Comparison of ENCODE assay signal across 10 mouse cellular contexts in the genomic region with DNA sequence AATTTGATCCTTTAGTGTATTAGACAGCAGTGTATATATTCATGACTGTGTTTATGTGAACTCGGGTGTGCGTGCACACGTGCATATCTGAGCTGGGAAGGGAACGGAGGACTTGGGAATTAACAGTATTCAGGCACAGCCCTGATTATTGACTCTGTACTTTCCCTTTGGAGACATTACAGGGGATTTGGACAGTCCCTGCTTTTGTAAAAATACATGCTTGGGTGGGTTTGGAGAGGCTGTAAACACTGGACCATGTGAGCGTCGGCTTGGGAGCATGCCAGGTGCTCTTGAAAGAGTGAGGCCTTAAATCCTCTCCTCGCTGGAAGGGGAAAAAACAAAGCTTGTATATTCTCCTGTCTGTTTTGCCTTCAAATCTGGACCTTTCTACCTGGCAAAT.
DNase-seq lines count a peak whose midpoint lies in the region; ATAC-seq and TF ChIP-seq lines count a peak whose summit lies in the region.
"Had no signal": no experiment of that assay in that cellular context is flagged by ENCODE, and none has a peak within 500 bp of the region (broad histone marks: within the 10 kb centered on the region; RNA-seq: fewer than 3 reads in every experiment).

No protein-coding gene starts in this region.

- no peaks in the 10 kb centered on the region for H3K36me3 ChIP-seq in midbrain, postnatal 0 days (ENCODE audit: insufficient read depth, low read length)
- no peaks in the 10 kb centered on the region for H3K36me3 ChIP-seq in midbrain, embryonic 16.5 days (ENCODE audit: control insufficient read depth, insufficient read depth, low read length)
- H3K36me3 ChIP-seq in stomach, embryonic 15.5 days = no peaks in the 10 kb centered on the region
- H3K36me3 ChIP-seq in liver, embryonic 12.5 days = no peaks in the 10 kb centered on the region
- H3K36me3 ChIP-seq: heart, embryonic 13.5 days had no signal

- H3K27me3 ChIP-seq in midbrain, postnatal 0 days (ENCODE audit: insufficient read depth, low read length) = no peaks in the 10 kb centered on the region
- H3K27me3 ChIP-seq in midbrain, embryonic 16.5 days (ENCODE audit: control insufficient read depth, insufficient read depth, low read depth, low read length) = no peaks in the 10 kb centered on the region
- H3K27me3 ChIP-seq in stomach, embryonic 15.5 days (replicated peaks) = no peaks in the 10 kb centered on the region
- no peaks in the 10 kb centered on the region for H3K27me3 ChIP-seq in liver, embryonic 12.5 days (replicated peaks)
- H3K27me3 ChIP-seq: heart, embryonic 13.5 days; megakaryocyte, embryonic 14.5 days had no signal

- H3K27ac ChIP-seq in midbrain, postnatal 0 days (ENCODE audit: low read depth, low read length) = no peak overlapping the region
- H3K27ac ChIP-seq in midbrain, embryonic 16.5 days (ENCODE audit: low read length) = no peak overlapping the region
- H3K27ac ChIP-seq in stomach, embryonic 15.5 days = peak overlapping the region; percentile 73
- H3K27ac ChIP-seq in liver, embryonic 12.5 days = no peak overlapping the region
- H3K27ac ChIP-seq: heart, embryonic 13.5 days had no signal

- no peaks in the 10 kb centered on the region for H3K9me3 ChIP-seq in midbrain, postnatal 0 days (ENCODE audit: low read length)
- no peaks in the 10 kb centered on the region for H3K9me3 ChIP-seq in midbrain, embryonic 16.5 days (replicated peaks; ENCODE audit: control insufficient read depth, low read length, poor library complexity, severe bottlenecking)
- H3K9me3 ChIP-seq in stomach, embryonic 15.5 days = no peaks in the 10 kb centered on the region
- no peaks in the 10 kb centered on the region for H3K9me3 ChIP-seq in liver, embryonic 12.5 days (replicated peaks)
- H3K9me3 ChIP-seq: heart, embryonic 13.5 days had no signal

- no peak overlapping the region for H3K4me2 ChIP-seq in midbrain, postnatal 0 days (ENCODE audit: low read depth, low read length, poor library complexity, severe bottlenecking)
- H3K4me2 ChIP-seq in midbrain, embryonic 16.5 days (ENCODE audit: low read length) = no peak overlapping the region
- H3K4me2 ChIP-seq in stomach, embryonic 15.5 days = no peak overlapping the region
- no peak overlapping the region for H3K4me2 ChIP-seq in liver, embryonic 12.5 days
- H3K4me2 ChIP-seq: heart, embryonic 13.5 days had no signal

- DNase-seq in cerebellum, postnatal 14 days = peak; percentile 50
- DNase-seq in cerebellum, adult 9-10 months = no peak
- peak; percentile 76 for DNase-seq in midbrain, postnatal 0 days (ENCODE audit: low spot score)
- peak; percentile 78 for DNase-seq in kidney, postnatal 14 days

- H3K9ac ChIP-seq in midbrain, postnatal 0 days (replicated peaks; ENCODE audit: low read length, poor library complexity, severe bottlenecking) = no peak overlapping the region
- no peak overlapping the region for H3K9ac ChIP-seq in midbrain, embryonic 16.5 days (ENCODE audit: low read depth, low read length)
- no peak overlapping the region for H3K9ac ChIP-seq in stomach, embryonic 15.5 days
- no peak overlapping the region for H3K9ac ChIP-seq in liver, embryonic 12.5 days
- H3K9ac ChIP-seq: heart, embryonic 13.5 days had no signal

- TF ChIP-seq CTCF in midbrain, postnatal 0 days (IDR thresholded peaks at IDR 0.05) = no peak

- H3K4me3 ChIP-seq in midbrain, postnatal 0 days (ENCODE audit: low read depth, low read length) = no peak overlapping the region
- no peak overlapping the region for H3K4me3 ChIP-seq in midbrain, embryonic 16.5 days (ENCODE audit: low read depth, low read length)
- H3K4me3 ChIP-seq in stomach, embryonic 15.5 days (replicated peaks) = no peak overlapping the region
- H3K4me3 ChIP-seq in liver, embryonic 12.5 days = no peak overlapping the region
- H3K4me3 ChIP-seq: heart, embryonic 13.5 days; megakaryocyte, embryonic 14.5 days had no signal

- 40% methylated on average over 7 of the region's 7 CpGs for WGBS in midbrain, postnatal 0 days
- 47% methylated on average over 7 of the region's 7 CpGs for WGBS in midbrain, embryonic 16.5 days
- WGBS in stomach, embryonic 15.5 days = 24% methylated on average over 7 of the region's 7 CpGs
- 76% methylated on average over 7 of the region's 7 CpGs for WGBS in liver, embryonic 12.5 days (ENCODE audit: insufficient replicate concordance)

- no peak for ATAC-seq in midbrain, postnatal 0 days (ENCODE audit: low FRiP score)
- no peak for ATAC-seq in midbrain, embryonic 16.5 days
- ATAC-seq in stomach, embryonic 15.5 days (ENCODE audit: insufficient read depth, low FRiP score, low read depth) = no peak; the same call in 1 of the 2 replicates
- no peak for ATAC-seq in megakaryocyte progenitor cell, adult 5-6 weeks (replicated peaks; ENCODE audit: poor library complexity)
- no peak for ATAC-seq in liver, embryonic 12.5 days

- H3K4me1 ChIP-seq in midbrain, postnatal 0 days (ENCODE audit: insufficient read depth, low read length) = 0 out of 2 replicates have a peak, but pooled peaks cover 4% of the 10 kb centered on the region
- H3K4me1 ChIP-seq in midbrain, embryonic 16.5 days (ENCODE audit: control insufficient read depth, insufficient read depth, low read length) = peaks cover 2% of the 10 kb centered on the region; the same call in 1 of the 2 replicates
- H3K4me1 ChIP-seq in stomach, embryonic 15.5 days = peaks cover 3% of the 10 kb centered on the region; the same call in 1 of the 2 replicates
- no peaks in the 10 kb centered on the region for H3K4me1 ChIP-seq in liver, embryonic 12.5 days
- H3K4me1 ChIP-seq: megakaryocyte, embryonic 14.5 days had no signal
